ENCODE assay signal across 12 mouse cellular contexts in the genomic region with DNA sequence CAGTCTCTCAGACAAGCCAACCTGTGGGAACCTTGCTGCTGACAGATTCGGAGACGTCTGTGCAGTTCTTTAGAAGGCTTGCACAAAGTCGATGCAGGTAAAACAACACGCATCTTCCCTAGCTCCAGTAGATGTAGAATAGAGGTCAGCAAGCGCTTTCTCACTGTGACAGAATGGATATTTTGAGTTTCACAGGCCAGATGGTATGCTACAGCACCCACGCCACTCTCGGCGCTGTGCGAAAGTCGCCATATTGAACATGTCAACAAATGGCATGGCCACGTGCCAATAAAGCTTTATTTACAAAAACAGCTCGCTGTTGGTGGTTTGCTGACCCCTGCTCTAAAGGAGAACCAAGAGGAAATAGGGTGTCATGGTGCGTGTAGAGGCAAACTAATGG.
DNase-seq lines count a peak whose midpoint lies in the region; ATAC-seq lines count a peak whose summit lies in the region.
"Had no signal": no experiment of that assay in that cellular context is flagged by ENCODE, and none has a peak within 500 bp of the region (broad histone marks: within the 10 kb centered on the region; RNA-seq: fewer than 3 reads in every experiment).

No protein-coding gene starts in this region.

- H3K9ac ChIP-seq in forebrain, embryonic 16.5 days (replicated peaks; ENCODE audit: low read depth, low read length) = no peak overlapping the region
- H3K9ac ChIP-seq in forebrain, embryonic 13.5 days = no peak overlapping the region
- no peak overlapping the region for H3K9ac ChIP-seq in liver, embryonic 11.5 days (ENCODE audit: low read depth, low read length)
- H3K9ac ChIP-seq: liver, postnatal 0 days had no signal

- no peak overlapping the region for H3K4me3 ChIP-seq in forebrain, embryonic 16.5 days (replicated peaks; ENCODE audit: low read length)
- H3K4me3 ChIP-seq in forebrain, embryonic 13.5 days = no peak overlapping the region
- H3K4me3 ChIP-seq in liver, embryonic 11.5 days (ENCODE audit: low read depth, low read length) = no peak overlapping the region
- H3K4me3 ChIP-seq: megakaryocyte, embryonic 14.5 days had no signal

- H3K27ac ChIP-seq in forebrain, embryonic 16.5 days (ENCODE audit: low read length) = no peak overlapping the region
- no peak overlapping the region for H3K27ac ChIP-seq in forebrain, embryonic 13.5 days
- no peak overlapping the region for H3K27ac ChIP-seq in liver, embryonic 11.5 days (ENCODE audit: low read depth, low read length)

- intact Hi-C loops in left cerebral cortex, postnatal 14 days (cut with DNase I) = no loop called here

- 0 out of 2 replicates have a peak, but pooled peaks cover 2% of the 10 kb centered on the region for H3K9me3 ChIP-seq in forebrain, embryonic 16.5 days (ENCODE audit: control insufficient read depth, low read length)
- H3K9me3 ChIP-seq in forebrain, embryonic 13.5 days (replicated peaks) = no peaks in the 10 kb centered on the region
- H3K9me3 ChIP-seq in liver, embryonic 11.5 days (ENCODE audit: control insufficient read depth, low read length) = no peaks in the 10 kb centered on the region

- 67% methylated on average over 13 of the region's 13 CpGs for WGBS in forebrain, embryonic 16.5 days
- 75% methylated on average over 13 of the region's 13 CpGs for WGBS in forebrain, embryonic 13.5 days
- WGBS in liver, embryonic 11.5 days = 84% methylated on average over 13 of the region's 13 CpGs

- H3K4me1 ChIP-seq in forebrain, embryonic 16.5 days (replicated peaks; ENCODE audit: control insufficient read depth, insufficient read depth, low read length) = peaks cover 29% of the 10 kb centered on the region
- peaks cover 32% of the 10 kb centered on the region for H3K4me1 ChIP-seq in forebrain, embryonic 13.5 days
- no peaks in the 10 kb centered on the region for H3K4me1 ChIP-seq in liver, embryonic 11.5 days (replicated peaks; ENCODE audit: control insufficient read depth, insufficient read depth, low read length)
- H3K4me1 ChIP-seq: megakaryocyte, embryonic 14.5 days had no signal

- no peaks in the 10 kb centered on the region for H3K36me3 ChIP-seq in forebrain, embryonic 16.5 days (ENCODE audit: control insufficient read depth, insufficient read depth)
- H3K36me3 ChIP-seq in forebrain, embryonic 13.5 days (ENCODE audit: poor library complexity, severe bottlenecking) = no peaks in the 10 kb centered on the region
- no peaks in the 10 kb centered on the region for H3K36me3 ChIP-seq in liver, embryonic 11.5 days (ENCODE audit: control insufficient read depth, insufficient read depth, low read length)

- peak; percentile 30 to 51 for DNase-seq in layer of hippocampus, adult 8-10 months (ENCODE audit: low spot score in 2 of 2)
- DNase-seq in left cerebral cortex, postnatal 14 days (ENCODE audit: low spot score in 2 of 2) = peak; percentile 64 to 66
- peak; percentile 32 for DNase-seq in telencephalon, adult 2 months (ENCODE audit: low read depth, low spot score)
- no peak for DNase-seq in liver, embryonic 11.5 days (ENCODE audit: low spot score)
- no peak for DNase-seq in heart, postnatal 4 days
- no peak for DNase-seq in kidney, postnatal 25 days
- DNase-seq: B cell, adult 2 months; heart, postnatal 14 days; liver, postnatal 0 days had no signal

- no peak overlapping the region for H3K4me2 ChIP-seq in forebrain, embryonic 16.5 days (ENCODE audit: low read length)
- no peak overlapping the region for H3K4me2 ChIP-seq in forebrain, embryonic 13.5 days
- no peak overlapping the region for H3K4me2 ChIP-seq in liver, embryonic 11.5 days

- H3K27me3 ChIP-seq in forebrain, embryonic 16.5 days (replicated peaks; ENCODE audit: control insufficient read depth, insufficient read depth, low read length) = no peaks in the 10 kb centered on the region
- H3K27me3 ChIP-seq in forebrain, embryonic 13.5 days = no peaks in the 10 kb centered on the region; the same call in 1 of the 2 replicates
- no peaks in the 10 kb centered on the region for H3K27me3 ChIP-seq in liver, embryonic 11.5 days (replicated peaks; ENCODE audit: control insufficient read depth, insufficient read depth, low read length)

- peak; percentile 64 for ATAC-seq in forebrain, embryonic 16.5 days
- ATAC-seq in forebrain, embryonic 13.5 days = no peak
- no peak for ATAC-seq in liver, embryonic 11.5 days (replicated peaks; ENCODE audit: low FRiP score)
- ATAC-seq: liver, postnatal 0 days had no signal

Comparison
In these comparisons a context has a peak if more than half of its experiments do, and no peak if none do; other contexts are left out.
1. DNase-seq: peak in layer of hippocampus, adult 8-10 months (2 of 2), left cerebral cortex, postnatal 14 days (2 of 2) and telencephalon, adult 2 months (single experiment); none in liver, embryonic 11.5 days (single experiment), heart, postnatal 4 days (single experiment) and kidney, postnatal 25 days (0 of 2).